Mouse (Mus musculus): ENCODE measurements around the gene Hist2h2ac.
"Not testable (repeated sequence)": the region's sequence is repeated elsewhere in the genome, so short reads cannot be mapped to it uniquely, and the experiment has no call there.

The Hist2h2ac gene

GRCm38 (mm10) chr3:96181510-96182381 is 38.9 kb downstream of the Hist2h2ac start:
- DNase-seq (ENCODE audit: low spot score in 2 of 2) = peak; percentile 63 to 77

DNA sequence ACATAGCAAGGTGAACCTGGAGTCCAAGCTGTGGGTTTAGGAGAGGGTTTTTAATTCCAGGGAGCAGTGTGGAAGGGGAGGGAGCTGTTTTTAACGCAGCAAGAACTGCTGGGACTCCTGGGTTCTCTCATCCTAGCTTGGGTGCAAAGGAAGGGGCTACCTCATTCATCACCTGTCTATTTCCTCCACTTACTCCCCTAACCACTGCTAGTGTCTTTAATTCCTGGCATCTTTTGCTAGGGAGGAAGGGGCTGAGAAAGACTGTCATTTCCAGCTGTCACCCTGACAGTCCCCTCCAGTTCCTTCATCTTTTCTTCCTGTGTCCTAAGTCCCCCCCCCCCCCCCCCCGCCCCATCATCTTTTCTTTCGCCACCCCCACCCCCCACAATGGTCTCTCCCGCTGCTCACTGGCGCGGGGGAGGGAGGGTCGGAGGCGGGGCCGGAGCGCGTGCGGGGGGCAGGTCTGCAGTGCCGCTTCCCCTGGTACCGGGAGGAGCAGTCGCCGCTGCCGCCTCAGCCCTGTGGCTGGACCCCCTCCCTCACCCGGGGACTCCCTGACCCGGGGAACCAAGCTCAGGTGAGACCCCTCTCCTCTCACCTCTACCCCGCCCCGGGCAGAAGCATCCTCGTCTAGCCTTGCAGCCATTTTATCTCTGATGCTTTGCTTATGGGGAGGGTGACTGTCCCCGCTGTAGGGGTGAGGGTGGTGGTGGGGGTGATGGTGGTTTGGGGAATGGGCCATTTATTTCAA is 39.8 kb downstream of the Hist2h2ac start, which contains the start of gene Sv2a:
TSS of gene Sv2a (plus strand) at position 425 of the 751 bp plus-strand sequence.
- peak; percentile 86 for DNase-seq (ENCODE audit: low spot score in 2 of 2)

GRCm38 (mm10) chr3:96179531-96179930 is 41.1 kb downstream of the Hist2h2ac start:
- DNase-seq (ENCODE audit: low spot score in 2 of 2) = no peak

DNA sequence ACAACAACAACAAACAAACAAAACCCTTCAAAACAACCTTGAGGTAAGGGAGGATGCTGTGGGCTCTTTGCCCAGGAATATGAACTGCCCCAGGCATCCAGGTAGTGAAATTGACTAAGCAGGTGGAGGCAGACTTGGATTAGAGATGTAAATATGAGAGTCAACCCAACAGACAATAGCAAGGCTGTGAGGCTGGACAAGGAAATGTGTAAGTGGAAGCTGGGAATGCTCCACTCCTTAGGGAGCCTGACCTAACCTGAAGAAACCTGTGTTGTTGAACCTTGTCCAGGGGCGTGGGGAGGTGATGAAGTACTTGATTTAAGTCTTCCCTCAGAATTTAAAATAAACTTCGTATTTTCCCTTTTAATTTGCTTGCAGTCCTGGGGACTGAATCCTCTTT is 41.8 kb downstream of the Hist2h2ac start:
- DNase-seq (ENCODE audit: low spot score in 2 of 2) = no peak

- DNase-seq (ENCODE audit: low spot score in 2 of 2) = no peak
Observed at GRCm38 (mm10) chr3:96178427-96178826, 42.3 kb downstream of the Hist2h2ac start.

DNA sequence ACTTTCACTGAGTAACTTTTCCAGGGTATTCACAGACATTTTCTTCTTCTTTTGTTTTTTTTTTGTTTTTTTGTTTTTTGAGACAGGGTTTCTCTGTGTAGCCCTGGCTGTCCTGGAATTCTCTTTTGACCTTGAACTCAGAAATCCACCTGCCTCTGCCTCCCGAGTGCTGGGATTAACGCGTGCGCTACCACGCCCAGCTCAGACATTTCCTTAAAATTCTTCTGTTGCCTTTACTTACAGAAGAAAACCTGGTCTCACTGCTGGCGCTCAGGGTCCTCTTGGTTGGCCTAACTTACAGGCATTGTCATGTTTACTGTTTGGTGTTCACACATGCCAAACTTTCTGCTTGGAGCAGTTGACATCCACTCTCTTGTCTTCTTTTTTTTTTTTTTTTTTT is 45.4 kb downstream of the Hist2h2ac start:
- DNase-seq (ENCODE audit: low spot score in 2 of 2) = no peak

DNA sequence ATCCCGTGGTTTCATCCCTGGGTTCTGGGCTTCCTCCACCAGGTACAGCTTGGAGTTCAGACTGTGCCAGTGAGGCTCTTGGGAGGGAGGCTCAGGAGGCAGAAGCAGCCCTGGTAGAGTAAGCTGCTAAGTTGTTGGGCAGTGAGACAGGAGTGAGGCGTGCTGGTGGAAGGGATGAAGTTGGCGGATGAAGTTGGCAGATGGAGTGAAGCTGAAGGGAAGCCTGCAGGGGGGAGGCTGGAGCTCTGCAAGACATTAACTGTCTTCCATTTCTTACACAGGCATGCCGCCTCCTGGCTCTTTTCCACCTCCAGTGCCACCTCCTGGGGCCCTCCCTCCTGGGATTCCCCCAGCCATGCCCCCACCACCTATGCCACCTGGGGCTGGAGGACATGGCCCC is 46.6 kb downstream of the Hist2h2ac start:
- not testable (repeated sequence) for DNase-seq (ENCODE audit: low spot score in 2 of 2)

GRCm38 (mm10) chr3:96173185-96173584 is 47.5 kb downstream of the Hist2h2ac start:
- DNase-seq (ENCODE audit: low spot score in 2 of 2) = no peak

- peak; percentile 89 to 93 for DNase-seq (ENCODE audit: low spot score in 2 of 2)
Observed at GRCm38 (mm10) chr3:96172197-96173178, 48.2 kb downstream of the Hist2h2ac start, which contains the start of gene Sf3b4. Gene Sf3b4, plus strand, starts transcription at chr3:96172332.

DNA sequence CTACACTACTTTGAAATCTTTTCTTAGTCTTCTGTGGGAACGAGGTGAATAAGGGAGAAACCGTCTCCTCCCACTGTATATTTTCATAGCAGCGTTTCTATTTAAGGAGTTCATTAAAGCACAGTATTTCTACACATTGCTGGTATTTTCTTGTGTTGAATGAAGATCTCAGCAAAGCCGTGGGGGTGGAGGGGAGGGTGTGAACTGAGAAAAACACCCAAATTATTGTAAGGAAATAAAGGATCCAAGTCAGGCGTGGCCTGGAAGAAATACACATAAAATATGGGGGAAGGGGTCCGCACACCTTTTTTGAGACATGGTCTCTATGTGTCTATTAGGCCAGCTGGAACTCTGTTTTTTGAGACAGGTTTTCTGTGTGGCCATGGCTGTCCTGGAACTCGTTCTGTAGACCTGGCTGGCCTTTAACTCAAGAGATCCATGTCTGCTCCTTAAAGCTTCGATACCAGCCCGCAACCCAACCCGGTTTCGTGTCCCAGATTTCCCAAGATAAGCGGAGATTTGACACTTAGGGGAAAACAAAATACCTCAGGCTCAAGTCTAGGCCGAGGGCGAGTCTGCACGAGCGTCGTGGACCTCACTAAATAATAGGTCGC is 49.0 kb downstream of the Hist2h2ac start:
- no peak for DNase-seq (ENCODE audit: low spot score in 2 of 2)

DNA sequence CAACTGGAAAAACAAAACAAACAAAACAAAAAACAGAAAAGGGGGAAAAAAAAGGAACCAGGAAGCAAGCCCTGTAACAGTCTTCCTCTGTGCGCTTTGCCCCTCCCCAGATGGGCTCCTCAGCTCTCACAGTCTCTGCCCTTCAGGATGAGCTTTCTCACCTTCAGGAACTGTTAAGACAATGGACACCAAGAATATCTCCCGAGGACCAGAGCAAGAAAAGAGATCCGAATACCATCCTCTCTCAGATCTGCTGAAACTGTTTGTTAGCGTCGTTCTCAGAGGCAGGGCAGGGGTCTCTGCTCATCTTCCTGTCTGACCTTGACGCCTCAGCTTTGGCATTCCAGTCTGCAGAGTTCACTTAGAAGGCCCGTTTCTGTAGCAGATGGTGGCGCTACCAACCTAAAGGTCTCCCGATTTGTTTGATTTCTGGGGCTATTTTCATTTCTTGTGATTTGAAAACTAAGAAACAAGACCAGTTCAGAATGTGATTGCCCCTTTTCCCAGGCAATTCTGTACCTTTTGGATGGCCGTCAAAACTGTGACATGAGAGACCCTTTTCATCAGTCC is 49.6 kb downstream of the Hist2h2ac start:
- DNase-seq (ENCODE audit: low spot score in 2 of 2) = no peak

Measured in right cerebral cortex, postnatal 10 days (tissue).